Mouse (Mus musculus): Measurements from ENCODE around the gene Fam189a1.
A peak's percentile ranks its signal among the peaks of the same experiment; 100 is the strongest.

Gene Fam189a1

DNA sequence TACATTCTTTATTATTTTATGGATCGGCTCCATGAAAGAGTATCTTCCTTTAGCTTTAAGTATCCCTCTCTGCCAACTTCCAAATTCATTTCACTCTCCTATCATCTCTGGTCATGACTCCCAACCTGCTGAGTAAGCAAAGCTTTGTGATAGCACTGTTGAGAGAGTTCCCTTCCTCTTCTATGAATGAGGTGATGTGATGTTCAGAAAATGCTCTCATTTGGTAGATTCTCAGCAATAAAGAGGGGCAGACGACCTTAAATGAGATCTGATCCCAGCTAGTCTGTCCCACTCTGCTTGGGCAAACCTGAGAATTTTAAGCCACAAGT, 205.6 kb downstream of the Fam189a1 start:
- no peak for DNase-seq (ENCODE audit: low spot score)

DNA sequence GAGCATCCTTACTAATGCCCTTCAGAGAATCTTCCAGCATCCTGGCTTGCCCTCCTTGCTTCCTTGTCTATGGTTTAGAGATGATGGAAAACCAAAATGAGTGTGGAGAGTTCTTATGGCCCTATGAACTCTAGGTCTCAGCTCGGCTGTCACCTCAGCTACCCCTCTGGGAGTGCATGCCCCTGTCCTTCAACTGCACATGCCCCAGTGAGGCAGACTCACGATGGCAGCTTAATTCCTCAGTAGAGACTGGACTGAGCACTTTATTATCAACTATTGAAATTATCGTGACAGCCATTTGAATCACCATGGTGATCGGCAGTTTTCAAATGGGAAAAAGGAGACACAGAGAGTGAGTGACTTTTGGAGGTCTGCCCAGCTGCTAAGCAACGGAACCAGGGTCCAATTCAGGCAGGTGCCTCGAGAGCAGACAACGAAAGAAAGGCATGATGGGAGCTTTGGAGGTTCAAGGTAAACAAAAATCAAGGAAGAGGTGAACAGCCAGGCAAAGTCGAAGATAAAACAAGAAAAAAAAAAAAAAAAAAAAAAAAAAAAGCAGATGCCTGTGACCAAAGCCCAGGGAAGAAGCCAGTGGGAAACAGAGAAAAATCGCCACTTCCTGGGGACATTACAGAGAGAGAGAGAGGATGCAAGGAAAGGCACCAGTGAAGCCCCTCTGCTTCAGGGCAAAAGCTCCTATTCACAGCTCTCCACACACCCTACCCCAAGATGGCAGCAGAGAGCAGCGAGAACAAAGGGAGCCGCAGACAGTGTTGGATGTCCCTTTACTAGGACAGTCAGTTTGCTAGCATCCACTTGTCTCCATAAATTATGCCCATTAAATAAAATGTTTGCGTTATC, 206.2 kb downstream of the Fam189a1 start:
- peak; percentile 65 for DNase-seq (ENCODE audit: low spot score)

DNA sequence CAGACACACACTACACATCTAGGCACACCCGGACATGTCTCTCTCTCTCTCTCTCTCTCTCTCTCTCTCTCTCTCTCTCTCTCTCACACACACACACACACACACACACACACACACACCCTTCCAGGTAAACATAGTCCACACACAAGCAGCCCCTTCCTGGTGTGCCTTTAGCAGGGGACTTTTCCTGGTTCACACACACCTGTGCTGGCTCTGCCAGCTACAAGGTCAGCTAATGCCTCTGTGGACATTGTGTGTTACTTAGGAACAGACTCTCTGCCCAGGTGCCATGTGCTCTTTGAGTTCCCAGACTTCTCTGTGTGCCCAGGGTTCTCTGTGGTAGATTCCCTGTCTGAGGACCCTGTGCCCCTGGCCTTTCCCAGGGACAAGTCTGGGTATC, 206.9 kb downstream of the Fam189a1 start:
- DNase-seq (ENCODE audit: low spot score), result no peak

DNA sequence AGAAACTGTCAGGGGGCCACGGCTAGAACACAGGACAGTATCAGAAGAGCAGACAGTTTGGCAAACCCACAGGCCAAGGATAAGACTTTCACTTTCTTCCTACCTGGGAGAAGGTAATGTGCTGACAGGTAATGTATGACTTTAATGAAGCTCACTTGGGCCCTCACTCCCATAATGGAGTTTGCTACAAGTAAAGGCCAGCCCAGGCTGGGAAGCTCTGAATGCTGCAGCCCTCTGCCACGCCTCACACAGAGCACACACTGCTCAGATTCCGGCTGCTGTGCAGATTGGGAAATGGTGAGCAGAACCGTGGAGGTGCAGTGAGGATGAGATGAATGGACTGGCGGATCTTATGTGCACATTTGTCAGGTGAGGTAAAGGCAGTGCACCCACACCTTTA, 211.7 kb downstream of the Fam189a1 start:
- DNase-seq (ENCODE audit: low spot score), result no peak

DNA sequence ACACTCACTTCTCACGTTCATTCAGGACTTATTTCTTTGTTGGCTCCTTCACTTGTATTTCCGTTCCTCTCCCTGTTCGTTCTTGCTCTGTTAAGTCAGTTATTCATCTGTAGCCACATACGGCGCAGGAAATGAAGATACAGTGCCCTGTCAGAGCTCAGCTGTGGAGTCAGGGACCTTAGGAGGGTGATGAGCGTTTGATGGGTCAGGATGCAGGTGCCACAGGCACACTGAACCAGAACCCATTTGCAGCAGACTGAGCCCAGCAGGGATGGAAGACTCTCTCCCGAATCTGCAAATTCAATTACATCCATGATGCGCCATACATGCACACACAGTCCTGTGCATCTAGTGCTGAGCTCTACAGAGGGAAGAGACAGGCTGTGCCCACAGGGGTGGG, 212.2 kb downstream of the Fam189a1 start:
- DNase-seq (ENCODE audit: low spot score), result no peak

DNA sequence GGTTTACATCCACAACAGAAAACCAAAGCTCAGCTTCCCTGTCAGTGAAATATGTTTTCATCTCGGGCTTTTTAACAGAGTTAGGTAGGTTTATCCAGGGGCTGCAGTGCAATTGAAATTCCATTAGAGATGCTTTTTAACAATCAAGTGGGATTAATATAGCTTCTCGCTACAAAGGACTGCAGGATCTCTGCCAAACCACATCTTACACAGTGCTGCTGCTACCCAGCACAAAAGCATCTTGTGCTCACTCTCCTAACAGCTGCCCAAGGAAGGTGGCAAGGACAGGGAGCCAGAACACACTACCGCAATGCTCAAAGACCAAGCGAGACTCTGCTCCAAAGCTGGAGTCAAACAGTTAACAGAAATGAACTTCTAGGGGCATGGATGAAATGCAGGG, 219.4 kb downstream of the Fam189a1 start:
- no peak for DNase-seq (ENCODE audit: low spot score)

DNA sequence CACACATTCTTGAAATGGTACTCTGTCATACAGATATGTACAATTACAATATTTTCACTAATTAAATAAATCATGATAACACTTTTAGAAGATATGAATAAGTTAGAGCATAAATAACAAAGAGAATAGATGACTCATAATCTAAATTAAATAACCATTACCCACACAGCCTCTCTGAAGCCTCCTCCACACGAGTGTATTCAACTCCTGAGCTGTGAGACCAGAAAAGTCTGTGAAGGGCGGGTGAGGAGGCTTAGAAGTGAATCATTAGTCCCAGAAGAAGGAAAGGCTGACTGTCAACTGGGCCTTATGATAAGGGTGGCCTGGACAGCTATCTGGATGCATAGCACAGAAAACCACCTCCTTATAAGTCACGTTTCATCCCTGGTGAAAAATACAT, 222.3 kb downstream of the Fam189a1 start:
- no peak for DNase-seq (ENCODE audit: low spot score)

DNA sequence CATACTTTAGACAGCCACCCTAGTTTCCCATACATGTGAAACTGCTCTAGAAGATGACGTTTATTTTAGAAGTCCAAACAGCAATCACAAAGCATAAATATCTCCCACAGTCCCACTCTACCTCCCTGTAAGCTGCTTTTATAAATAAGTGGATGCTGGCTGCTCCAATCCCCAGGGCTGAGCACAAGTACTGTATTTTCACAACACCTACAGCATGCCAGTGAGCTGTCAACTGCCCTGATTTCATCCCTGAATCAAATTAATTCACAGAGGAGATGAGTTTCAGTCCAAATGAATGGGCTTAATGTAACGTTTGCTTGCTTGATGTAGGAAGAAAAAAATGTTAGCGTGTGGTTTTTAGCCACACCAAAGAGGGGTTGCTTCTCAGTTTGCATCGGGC, 225.4 kb downstream of the Fam189a1 start:
- no peak for DNase-seq (ENCODE audit: low spot score)

DNA sequence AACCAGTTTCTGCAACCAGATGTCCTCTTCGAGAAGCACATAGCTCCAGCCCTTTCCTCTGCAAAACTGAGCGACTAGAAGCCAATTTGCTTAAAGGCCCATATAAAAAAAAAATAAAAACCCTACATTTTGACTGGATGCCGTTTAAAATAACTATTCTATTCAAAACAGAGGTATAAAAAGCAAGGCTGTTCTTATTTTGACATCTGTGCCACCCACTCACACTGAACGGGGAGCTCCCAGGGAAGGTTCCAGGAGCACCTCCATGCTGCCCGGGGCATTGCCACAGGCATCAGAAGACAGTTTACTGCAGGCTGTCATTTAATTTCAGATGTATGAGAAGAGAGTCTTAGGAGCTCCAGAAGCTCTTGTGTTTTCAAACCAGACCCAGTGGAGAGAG, 232.5 kb downstream of the Fam189a1 start:
- DNase-seq (ENCODE audit: low spot score), result no peak

DNA sequence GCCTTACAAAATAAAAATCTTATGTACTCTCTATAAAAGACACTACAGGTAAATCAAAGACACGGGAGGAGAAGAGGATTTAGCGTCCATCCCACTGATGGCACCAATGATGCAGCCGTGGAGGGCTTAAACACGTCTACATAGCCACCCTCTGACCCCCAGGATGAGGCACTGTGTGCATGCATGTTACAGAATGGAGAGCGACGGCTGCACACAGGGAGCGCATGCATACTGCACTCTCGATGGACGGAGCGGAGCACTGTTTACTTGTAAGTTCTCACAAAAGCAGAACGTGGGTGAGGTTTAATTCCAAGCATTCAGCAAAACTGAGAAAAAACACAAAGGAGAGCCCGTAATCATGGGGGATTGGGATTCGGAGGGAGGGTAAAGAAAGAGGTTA, 235.2 kb downstream of the Fam189a1 start:
- DNase-seq (ENCODE audit: low spot score), result no peak

DNA sequence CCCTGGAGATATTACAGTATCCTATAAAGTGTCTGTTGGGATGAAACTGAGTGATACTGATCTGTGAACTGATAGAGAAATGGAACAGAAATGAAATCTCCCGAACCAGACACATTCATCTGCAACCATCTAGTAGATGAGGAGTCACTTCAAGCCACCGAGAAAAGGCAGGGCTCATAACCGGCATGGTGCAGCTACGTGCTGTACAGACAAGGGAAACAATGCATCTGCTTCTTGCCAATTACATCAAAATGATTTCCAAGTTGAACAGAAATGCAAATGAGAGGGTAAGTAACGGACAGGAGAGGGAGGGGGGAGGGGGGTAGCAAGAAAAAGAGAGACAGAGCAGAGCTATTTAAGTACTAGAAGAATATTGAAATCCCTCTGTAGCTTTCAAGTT, 235.6 kb downstream of the Fam189a1 start:
- no peak for DNase-seq (ENCODE audit: low spot score)

DNA sequence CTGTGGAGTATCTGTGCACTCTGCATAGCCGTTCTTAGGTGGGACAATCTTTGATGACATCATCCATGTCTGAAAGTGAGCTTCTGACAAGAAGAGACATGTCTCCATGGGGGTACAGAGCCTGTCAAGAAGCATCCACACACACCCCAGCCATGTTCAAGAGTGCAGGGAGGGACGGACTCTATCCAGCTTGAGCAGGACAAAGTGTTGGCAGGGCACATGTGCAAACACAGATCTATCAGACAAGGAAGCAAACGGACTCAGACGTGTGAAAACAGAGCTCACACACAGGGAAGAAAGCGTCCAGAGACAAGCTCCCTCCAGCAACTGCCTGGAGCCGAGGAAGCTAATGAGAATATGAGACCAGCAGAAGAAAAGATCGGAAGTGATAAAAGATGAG, 239.7 kb downstream of the Fam189a1 start:
- no peak for DNase-seq (ENCODE audit: low spot score)

DNA sequence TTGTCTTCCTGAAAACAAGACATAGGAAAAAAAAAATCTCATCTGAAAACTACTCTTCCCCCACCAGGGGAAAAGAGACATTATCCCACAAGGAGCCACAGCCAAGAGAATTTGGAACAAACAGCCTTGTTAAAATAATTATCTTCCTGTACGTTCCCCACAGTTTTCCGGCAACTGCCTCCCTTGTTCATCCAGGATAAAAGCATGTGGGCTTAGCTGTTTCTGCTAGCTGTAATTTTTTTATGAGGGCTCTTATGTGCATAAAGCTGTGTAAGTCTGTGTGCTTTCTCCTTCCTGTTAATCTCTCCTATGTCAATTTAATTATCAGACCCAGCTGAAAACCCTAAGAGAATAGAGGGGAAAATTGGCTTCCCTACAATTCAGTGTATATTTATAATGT, 241.2 kb downstream of the Fam189a1 start:
- DNase-seq (ENCODE audit: low spot score), result no peak

DNA sequence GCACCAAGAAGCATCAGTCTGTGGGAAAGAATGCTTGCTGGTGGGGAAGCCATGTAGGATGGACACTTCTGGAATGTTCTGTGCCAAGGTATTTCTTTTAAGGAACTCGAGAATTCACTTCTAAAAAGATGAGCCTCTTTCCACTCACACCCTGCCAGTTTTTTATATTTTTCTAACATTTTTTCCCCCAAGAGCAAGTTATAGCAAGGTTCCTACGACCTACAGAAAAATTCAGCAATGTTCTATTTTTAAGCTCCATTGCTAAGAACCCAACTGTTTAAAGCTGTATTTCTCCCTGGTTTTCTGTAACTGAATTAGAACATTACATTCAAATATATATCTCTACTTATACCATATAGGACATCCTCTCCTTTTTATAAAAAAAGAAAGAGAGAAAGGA, 244.4 kb downstream of the Fam189a1 start:
- no peak for DNase-seq (ENCODE audit: low spot score)

DNA sequence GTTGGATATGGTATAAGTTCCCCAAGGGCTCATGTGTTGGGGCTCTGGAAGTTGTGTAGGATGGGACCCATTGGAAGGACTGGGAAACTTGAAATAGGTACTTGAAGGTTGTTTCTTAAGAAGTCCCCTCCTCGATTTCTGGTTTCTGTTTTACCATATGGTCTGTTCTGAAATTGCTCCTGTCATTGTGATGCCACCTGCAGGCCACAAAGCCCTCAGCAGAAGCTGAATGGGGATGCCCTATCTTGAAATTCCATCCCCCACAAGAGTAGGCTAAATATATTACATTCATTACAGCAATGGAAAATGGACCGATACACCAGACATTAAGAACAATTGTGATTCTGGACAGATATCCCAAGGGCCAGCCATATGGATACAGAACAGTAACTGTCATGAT, 246.2 kb downstream of the Fam189a1 start:
- DNase-seq (ENCODE audit: low spot score), result no peak

DNA sequence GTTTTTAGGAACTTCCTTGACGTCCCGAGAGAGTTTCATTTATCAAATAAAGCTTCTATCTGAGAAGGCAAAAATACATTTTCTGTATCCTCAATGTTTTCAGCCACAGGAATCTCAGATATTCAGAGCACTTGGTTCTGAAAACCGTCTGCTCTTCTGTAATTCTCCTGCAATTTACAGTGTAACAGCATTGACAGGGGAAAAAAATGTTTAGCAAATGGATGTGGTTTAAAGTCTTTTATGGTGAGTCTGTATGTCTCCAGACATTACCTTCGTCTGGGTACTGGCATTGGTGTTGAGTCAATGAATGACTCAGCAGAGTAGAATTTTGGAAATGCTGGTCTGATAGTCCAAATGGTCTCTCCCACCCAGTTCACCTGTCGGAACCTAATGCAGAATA, 249.4 kb downstream of the Fam189a1 start:
- no peak for DNase-seq (ENCODE audit: low spot score)

DNA sequence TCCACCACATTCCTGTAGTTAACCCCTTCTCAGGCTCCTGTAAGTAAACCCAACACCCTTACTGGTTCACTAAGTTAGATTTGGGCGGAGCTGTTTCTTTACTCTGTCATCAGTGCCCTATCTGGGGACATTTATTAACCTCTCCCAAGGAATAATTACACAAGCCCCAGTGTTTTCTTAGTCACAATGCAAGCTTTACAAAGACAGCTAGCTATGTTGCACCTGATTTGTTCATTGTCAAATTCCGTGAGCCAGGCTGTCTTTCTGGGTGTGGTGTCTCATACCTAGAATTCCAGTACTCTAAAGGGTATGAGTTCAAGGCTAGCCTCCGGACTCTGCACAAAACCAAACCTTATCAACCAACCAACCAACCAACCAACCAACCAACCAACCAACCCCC, 250.9 kb downstream of the Fam189a1 start:
- DNase-seq (ENCODE audit: low spot score), result no peak

DNA sequence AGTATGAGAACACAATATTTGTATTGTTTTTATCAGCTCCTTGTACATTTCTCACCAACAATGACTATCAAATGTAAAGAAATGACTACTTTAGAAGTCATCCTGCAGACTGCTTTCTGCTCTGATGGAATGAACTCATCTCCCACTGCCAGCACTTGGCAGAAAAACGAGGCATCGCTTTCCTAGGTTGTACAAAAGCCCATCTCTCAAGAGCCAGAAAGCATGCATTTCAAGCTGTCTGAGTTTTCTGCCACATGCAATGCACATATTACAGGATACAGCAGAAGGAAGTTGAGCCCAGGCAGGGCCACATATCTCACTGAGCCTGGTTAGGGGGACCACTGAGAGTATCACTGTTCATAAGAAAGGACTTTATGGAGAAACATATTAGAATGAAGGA, 256.1 kb downstream of the Fam189a1 start:
- no peak for DNase-seq (ENCODE audit: low spot score)

DNA sequence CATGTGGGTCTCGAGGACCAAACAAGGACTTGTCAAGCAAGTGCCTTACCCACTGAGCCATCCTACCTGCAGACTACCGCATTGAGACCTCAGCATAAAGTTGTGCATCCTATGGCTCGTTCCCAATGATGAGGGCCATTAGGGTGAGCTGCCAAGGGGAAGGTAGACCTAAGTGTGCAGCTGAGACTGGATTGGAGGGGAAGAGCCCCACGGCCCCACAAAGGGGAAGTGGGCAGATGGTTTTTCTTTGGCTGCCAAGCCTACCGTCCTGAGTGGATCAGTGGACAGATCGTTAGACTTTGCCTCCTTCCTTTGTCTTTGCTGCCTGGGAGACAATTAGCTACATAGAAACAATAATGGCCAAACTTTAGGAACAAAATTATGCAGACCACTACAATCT, 259.8 kb downstream of the Fam189a1 start:
- no peak for DNase-seq (ENCODE audit: low spot score)

DNA sequence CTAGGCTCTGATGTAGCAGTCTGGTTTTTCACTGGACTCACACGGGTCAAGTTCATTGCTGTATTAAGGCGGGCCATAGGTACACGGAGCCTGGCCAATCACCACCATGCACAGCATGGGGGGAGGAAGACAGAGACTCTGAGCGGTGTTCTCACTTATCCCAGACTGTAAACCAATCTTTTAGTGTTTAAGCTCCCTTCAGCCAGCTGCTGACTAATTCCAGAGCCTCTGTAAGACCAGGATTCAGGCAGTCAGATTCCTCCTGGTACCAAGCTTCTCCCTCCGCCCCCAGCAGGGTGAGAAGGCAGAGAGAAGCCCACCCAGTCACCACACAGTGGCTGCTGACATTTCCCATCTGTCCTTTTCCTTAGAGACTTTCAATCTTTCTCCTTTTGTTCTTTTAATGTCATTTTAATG, 260.7 kb downstream of the Fam189a1 start:
- DNase-seq (ENCODE audit: low spot score), result no peak

DNA sequence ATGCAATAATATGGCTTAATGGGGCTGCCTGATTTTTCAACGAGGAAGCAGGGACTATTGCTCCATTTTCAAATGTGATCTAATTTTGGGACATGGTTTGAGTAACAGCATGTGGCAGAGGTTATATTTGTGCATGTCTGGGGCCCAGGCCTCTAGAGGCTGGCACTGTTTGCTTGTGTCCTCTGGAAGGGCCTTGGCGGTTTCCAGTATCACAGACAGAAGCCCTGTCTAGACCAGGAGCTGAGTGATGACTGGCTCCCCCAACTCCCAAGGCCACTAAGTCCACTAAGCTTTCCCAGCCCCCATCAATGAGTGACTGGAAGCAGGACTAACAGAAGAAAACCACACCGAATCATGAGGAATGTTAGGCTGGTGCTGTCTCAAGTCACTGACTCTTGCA, 265.2 kb downstream of the Fam189a1 start:
- DNase-seq (ENCODE audit: low spot score), result peak; percentile 30

DNA sequence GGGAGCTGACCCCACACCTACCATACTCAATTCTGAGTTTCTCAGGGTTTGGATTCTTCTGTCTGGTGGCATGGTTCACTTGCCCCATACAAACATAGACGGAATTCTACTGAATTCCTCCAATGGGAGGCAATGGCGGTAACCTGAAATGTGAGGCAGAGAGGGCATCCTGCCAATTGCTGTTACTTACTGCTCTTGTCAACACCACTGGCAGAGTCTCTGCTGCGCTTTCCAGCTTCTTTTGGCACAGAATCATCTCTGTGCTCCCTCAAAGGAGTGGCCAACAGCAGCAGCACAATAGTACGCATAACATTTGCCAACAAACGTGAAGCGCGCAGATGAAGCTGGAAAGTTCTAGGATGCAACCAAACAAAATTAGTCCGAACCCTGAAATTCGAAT, 266.5 kb downstream of the Fam189a1 start:
- DNase-seq (ENCODE audit: low spot score), result peak; percentile 41

DNA sequence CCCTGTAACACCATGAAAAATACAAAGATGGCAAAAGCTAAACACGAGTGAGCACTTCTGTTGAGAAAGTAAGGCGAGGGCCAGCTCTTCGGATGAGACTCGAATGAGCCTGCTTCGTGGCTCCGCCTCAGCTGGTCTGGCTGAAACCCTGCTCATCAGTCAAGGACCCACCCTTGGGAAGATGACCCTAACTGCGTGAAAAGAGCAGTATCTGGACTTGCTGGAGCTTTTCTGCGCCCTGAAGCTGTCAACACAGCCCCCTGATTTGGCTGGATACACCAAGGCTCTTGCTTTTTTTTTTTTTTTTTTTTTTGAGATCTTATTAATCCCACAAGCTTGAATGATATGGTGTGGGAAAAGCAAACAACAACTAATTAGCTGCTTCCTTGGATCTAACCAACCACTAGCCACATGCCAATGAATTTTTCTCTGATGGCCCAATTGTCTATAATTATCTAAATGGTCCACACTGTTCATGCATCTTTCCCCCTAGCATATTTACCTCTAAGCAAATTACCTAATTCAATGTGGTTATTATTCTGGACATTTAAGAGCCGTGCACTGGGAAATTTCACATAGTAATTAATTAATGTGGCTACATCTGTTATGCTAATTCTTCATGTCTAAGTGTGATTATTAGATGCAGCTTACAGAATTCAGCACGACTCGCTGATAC, 272.0 kb downstream of the Fam189a1 start:
- no peak for DNase-seq (ENCODE audit: low spot score)

DNA sequence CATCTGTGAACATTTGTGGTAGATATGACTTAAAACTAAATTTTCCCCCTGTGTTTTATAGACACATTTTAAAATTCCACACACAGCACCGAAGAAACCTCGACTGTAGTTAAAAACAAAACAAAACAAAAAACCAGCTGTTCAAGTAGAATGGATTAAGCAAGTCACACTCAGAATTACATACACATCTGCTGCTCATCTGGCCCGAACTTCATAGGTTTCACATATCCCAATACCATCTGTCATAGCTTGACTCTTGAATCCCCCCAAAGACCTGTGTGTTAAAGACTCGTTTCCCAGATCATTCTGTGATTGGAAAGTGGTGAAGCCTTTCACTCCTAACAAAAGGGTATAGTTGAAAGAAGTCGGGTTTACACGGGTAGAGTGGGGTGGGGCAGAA, 274.1 kb downstream of the Fam189a1 start:
- no peak for DNase-seq (ENCODE audit: low spot score)

Data from ovary, postnatal 36 days (tissue).